Mouse (Mus musculus) megakaryocyte, embryonic 14.5 days (primary cell): ENCODE data around the gene Ppp6r3.

Experiments
- FLI1 ChIP-seq: IDR thresholded peaks from 2 replicates; pipeline ENCODE4 v1.6.1; 2012; ENCODE audit warnings: low read length, inconsistent platforms, mixed read lengths
- GATA1 ChIP-seq: IDR thresholded peaks from 3 replicates; pipeline ENCODE4 v1.6.1; 2012; ENCODE audit warnings: mixed read lengths, low read length, inconsistent platforms, borderline replicate concordance

DNA sequence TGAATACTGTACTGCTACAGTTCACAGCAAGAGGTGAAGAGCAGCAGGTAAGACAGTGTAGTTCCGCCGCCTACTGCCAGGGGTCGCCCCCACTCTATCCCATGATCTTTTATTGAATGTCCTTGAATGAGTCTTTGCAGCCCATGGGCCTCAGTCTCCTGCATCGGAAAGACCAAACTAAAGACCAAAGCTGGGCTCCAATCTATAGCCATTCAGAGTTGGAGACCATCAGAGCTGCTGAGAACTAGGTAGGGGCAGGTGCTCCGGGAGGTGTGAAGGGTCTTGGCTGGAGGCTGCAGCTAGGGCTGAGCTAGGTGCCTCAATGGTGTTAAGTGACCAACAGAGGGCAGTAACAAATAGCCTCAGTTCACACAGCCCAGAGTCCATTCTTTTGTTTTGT, 48.3 kb upstream of the Ppp6r3 start:
- no peak for TF ChIP-seq GATA1
- no peak for TF ChIP-seq FLI1
